Mouse (Mus musculus) hindbrain, embryonic 13.5 days (tissue): Measurements from ENCODE around the gene Cib3. TPM values are rescaled to one million over a fixed set of nuclear protein-coding genes. Genes with fewer than 3 reads are reported as not detected.
A peak's percentile ranks its signal among the peaks of the same experiment; 100 is the strongest.

Experiments
- ATAC-seq: fragments of 200-750 bp; cut with Nextera tagmentation; 2 replicates; pipeline ENCODE4 v1.8.0; 2017; ENCODE audit warnings: moderate TSS enrichment; ENCODE audit not compliant: low FRiP score
- H3K27ac ChIP-seq: fragments of 300-500 bp; sonication (generic); 2 replicates; pipeline ENCODE4 v1.5.1; 2015; ENCODE audit warnings: inconsistent platforms, mild to moderate bottlenecking, moderate library complexity
- H3K27me3 ChIP-seq: fragments of 300-500 bp; sonication (generic); 2 replicates; pipeline ENCODE4 v1.6.1; 2015; ENCODE audit warnings: mild to moderate bottlenecking, inconsistent platforms
- H3K36me3 ChIP-seq: fragments of 300-500 bp; sonication (generic); 2 replicates; pipeline ENCODE4 v1.6.1; 2015; ENCODE audit warnings: mild to moderate bottlenecking, inconsistent platforms
- H3K4me1 ChIP-seq: fragments of 300-500 bp; sonication (generic); replicated peaks from 2 replicates; pipeline ENCODE4 v1.6.1; 2015; ENCODE audit warnings: inconsistent platforms
- H3K4me2 ChIP-seq: fragments of 300-500 bp; sonication (generic); 2 replicates; pipeline ENCODE4 v1.6.1; 2015; ENCODE audit warnings: inconsistent platforms, mild to moderate bottlenecking, moderate library complexity
- H3K4me3 ChIP-seq: fragments of 300-500 bp; sonication (generic); 2 replicates; pipeline ENCODE4 v1.5.1; 2015; ENCODE audit warnings: mild to moderate bottlenecking, inconsistent platforms
- H3K9ac ChIP-seq: fragments of 300-500 bp; sonication (generic); 2 replicates; pipeline ENCODE4 v1.6.1; 2015; ENCODE audit warnings: mild to moderate bottlenecking, inconsistent platforms
- H3K9me3 ChIP-seq: fragments of 300-500 bp; sonication (generic); 2 replicates; pipeline ENCODE4 v1.6.1; 2016; ENCODE audit warnings: inconsistent platforms
- WGBS: fragments of 180-500 bp; shearing (Covaris S2); methylation state at CpG from one replicate; pipeline ENCODE4 v1.1.7; 2015; 5-methylcytosine and 5-hydroxymethylcytosine counted together
- polyA plus RNA-seq: library from polyadenylated mRNA; unstranded; fragments of >200 nt; fragmentation: Nextera tagmentation; extraction: Ambion mirVana; gene quantifications from 2 replicates; pipeline ENCODE4 v1.2.1, GENCODE M21; 2015

Gene Cib3
- polyA plus RNA-seq, 1 experiment from 2014 or later = not detected

DNA sequence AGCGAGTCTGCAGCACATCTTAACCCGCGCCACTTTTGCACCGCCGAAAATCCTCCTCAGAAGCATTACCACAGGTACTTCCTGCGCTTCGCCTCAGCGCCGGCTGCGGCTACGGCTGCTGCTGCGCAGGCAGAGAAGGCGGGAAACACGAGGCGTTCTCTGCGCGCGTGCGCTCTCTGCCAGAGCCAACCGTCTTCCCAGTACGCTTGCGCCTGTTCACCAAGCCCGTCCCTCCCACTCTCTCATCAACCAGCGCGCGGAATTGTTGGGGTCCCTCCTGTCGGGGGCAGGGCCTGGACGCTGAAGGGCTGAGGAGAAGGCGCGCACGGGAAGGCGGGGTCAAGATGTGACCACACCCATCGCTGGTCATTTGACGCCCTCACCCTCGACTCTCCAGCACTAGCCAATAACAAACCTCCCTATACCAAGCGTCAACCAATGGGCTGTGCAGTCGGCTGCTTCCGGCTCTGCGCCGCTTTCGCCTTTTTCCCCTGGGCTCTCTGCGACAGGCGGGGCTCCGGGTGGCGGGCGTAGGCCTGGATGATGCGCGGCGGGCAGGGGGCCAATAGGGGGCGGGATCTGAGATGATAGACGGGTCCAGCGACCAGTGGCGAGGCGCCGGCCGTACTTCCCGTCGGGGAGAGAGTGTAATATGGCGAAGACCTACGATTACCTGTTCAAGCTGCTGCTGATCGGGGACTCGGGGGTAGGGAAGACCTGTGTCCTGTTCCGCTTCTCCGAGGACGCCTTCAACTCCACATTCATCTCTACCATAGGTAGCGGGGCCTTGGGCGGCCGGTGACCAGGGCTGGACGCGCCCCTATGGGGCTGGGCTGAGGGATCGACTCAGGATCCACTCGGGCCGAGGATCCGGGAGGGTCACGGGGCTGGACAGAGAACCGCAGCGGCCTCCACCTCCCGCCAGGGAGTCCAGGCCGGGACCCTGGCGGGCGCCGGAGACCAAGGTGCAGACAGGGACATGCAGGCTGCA, 51.6 kb downstream of the Cib3 start, which contains the start of gene Rab8a:
Rab8a (plus strand) TSS at position 494 of the 991 bp plus-strand sequence.
- Histone ChIP-seq H3K27me3 (no peaks in the 10 kb centered on the region), H3K9ac (peak within 1 kb of the TSS; percentile 98), H3K36me3 (peaks cover 11% of the 10 kb centered on the region), H3K9me3 (no peaks in the 10 kb centered on the region), H3K27ac (peak within 1 kb of the TSS; percentile 91), H3K4me2 (peak within 1 kb of the TSS; percentile 87), H3K4me1 (peaks cover 31% of the 10 kb centered on the region), H3K4me3 (peak within 1 kb of the TSS; percentile 96)
- WGBS = under 1% methylated on average over 81 of the region's 82 CpGs
- peak; percentile 99 for ATAC-seq

DNA sequence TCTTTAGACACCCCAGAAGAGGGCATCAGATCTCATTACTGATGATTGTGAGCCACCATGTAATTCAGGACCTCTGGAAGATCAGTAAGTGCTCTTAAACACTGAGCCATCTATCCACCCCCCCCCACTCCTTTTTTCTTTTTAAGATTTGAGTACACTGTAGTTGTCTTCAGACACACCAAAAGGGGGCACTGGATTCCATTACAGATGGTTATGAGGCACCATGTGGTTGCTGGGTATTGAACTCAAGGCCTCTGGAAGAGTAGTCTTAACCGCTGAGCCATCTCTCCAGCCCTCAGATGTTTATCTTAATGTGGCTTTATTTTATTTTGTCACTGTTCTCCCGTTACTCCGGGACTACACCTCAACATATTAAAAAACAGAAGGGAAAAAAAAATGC, 52.6 kb downstream of the Cib3 start:
- Histone ChIP-seq H3K27ac (no peak overlapping the region), H3K9ac (peak overlapping the region; percentile 51), H3K9me3 (no peaks in the 10 kb centered on the region), H3K4me3 (peak overlapping the region; percentile 96), H3K27me3 (no peaks in the 10 kb centered on the region), H3K4me1 (peaks cover 31% of the 10 kb centered on the region), H3K4me2 (peak overlapping the region; percentile 68), H3K36me3 (peaks cover 6% of the 10 kb centered on the region)
- no peak for ATAC-seq
- 72% methylated on average over 3 of the region's 3 CpGs for WGBS

DNA sequence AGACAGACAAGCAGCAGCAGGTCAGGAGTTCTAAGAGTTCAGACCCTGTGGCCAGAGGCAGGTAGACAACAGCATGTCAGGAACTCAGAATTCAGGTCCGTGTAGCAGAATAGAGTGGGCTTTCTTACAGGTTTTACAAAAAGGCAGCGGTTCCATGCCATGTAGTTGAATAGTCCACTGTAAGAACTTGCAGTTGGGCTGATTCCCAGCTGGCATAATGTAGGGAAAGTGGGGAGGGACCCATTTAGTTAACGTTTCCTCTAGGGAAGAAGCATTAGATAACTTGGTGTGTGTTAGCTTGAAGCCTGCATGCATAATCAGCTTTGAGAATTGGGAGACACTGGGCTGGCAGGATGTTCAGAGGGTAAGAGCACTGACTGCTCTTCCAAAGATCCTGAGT, 53.9 kb downstream of the Cib3 start:
- Histone ChIP-seq H3K4me3 (no peak overlapping the region), H3K27me3 (no peaks in the 10 kb centered on the region), H3K4me1 (peaks cover 31% of the 10 kb centered on the region), H3K36me3 (no peaks in the 10 kb centered on the region), H3K9ac (no peak overlapping the region), H3K4me2 (no peak overlapping the region), H3K9me3 (no peaks in the 10 kb centered on the region), H3K27ac (no peak overlapping the region)
- no peak for ATAC-seq
- WGBS = 78% methylated on average over 3 of the region's 3 CpGs

DNA sequence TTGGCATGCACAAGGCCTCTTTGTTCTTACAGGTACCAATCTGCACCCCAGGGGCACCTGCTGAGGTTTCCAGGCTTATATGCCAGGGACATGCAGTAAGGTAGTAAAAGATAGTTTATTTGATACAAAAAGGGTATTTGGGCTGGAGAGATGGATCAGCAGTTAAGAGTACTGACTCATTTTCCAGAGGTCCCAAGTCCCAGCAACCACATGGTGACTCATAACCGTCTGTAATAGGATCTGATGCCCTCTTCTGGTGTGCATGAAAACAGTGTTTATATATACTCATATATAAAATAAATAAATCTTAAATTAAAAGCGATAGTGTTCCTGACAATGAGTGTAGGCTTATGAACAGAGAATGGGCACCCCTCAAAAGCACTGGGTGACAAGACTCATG, 54.5 kb downstream of the Cib3 start:
- Histone ChIP-seq H3K4me2 (no peak overlapping the region), H3K4me3 (no peak overlapping the region), H3K9ac (no peak overlapping the region), H3K27me3 (no peaks in the 10 kb centered on the region), H3K9me3 (no peaks in the 10 kb centered on the region), H3K4me1 (peaks cover 26% of the 10 kb centered on the region), H3K36me3 (peaks cover 4% of the 10 kb centered on the region), H3K27ac (no peak overlapping the region)
- ATAC-seq = no peak
- 84% methylated on average over 2 of the region's 2 CpGs for WGBS

Other genes with a start within 250 kb of the Cib3 start
- 0.73 and 0.76 TPM in 2 replicates for gene Cyp4f18, start 203.2 kb downstream of the Cib3 start, polyA plus RNA-seq
- not detected in 2 replicates for gene Olfr372, start 171.6 kb downstream of the Cib3 start, polyA plus RNA-seq
- not detected in 2 replicates for gene Olfr373, start 129.7 kb downstream of the Cib3 start, polyA plus RNA-seq
- 0.05 TPM in 1 of 2 replicates, not detected in the other for gene Olfr374, start 105.8 kb downstream of the Cib3 start, polyA plus RNA-seq
- 221 and 233 TPM in 2 replicates for gene Tpm4, start 77.9 kb downstream of the Cib3 start, polyA plus RNA-seq
- gene Rab8a, start 51.6 kb downstream of the Cib3 start, polyA plus RNA-seq = 94.1 and 96.0 TPM in 2 replicates
- gene Hsh2d, start 23.2 kb downstream of the Cib3 start, polyA plus RNA-seq = not detected in 2 replicates
- gene Gm11034, start 799 bp upstream of the Cib3 start, polyA plus RNA-seq = not detected in 2 replicates
- gene Fam32a, start 6.9 kb upstream of the Cib3 start, polyA plus RNA-seq = 108 and 109 TPM in 2 replicates
- gene Ap1m1, start 27.2 kb upstream of the Cib3 start, polyA plus RNA-seq = 247 and 261 TPM in 2 replicates
- 15.4 TPM in 2 replicates for gene Gm10282, start 92.4 kb upstream of the Cib3 start, polyA plus RNA-seq
- gene Klf2, start 106.2 kb upstream of the Cib3 start, polyA plus RNA-seq = 5.0 and 5.9 TPM in 2 replicates
- gene Eps15l1, start 208.6 kb upstream of the Cib3 start, polyA plus RNA-seq = 62.0 and 65.0 TPM in 2 replicates
- gene Calr3, start 231.0 kb upstream of the Cib3 start, polyA plus RNA-seq = 1.1 and 1.3 TPM in 2 replicates
- gene 1700030K09Rik, start 231.0 kb upstream of the Cib3 start, polyA plus RNA-seq = 18.0 and 18.9 TPM in 2 replicates